Mouse (Mus musculus): ENCODE data around the gene Agl. TPM values are rescaled to one million over a fixed set of nuclear protein-coding genes. Genes with fewer than 3 reads are reported as not detected.

Gene Agl
- polyA plus RNA-seq, 1 experiment from 2014 or later = 7.7 TPM

DNA sequence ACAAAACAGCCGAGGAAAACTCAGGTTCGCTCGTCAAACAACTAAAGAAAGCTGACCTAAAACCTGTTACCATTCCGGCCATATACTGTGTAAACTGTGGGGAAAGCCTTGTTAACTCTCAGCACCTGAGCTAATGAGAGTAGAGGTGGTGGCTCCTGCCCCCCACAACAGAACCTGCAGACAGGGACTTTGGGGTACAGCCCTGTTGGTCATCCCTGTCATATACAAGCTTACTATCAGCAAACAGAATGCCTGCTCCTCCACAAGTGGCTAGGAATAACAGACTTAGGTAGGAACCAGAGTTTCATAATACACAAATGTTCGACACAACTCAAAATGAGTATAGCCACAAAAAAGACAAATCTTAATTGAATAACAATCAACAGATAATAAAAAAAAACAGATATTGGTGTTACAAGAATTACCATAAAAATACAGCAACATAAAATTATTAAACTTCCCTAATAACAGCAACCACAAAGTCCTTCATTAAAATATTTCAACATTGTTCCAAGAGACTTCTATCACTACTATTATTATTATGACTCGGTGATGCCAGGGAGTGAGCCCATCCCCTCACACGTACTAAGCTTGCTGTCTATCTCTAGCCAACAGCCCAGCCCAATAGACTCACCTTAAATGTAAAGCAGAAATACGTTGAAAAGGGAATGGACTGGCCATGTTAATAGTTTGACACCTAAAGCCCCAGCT is 112.9 kb downstream of the Agl start:
- DNase-seq (ENCODE audit: low spot score) = no peak

DNA sequence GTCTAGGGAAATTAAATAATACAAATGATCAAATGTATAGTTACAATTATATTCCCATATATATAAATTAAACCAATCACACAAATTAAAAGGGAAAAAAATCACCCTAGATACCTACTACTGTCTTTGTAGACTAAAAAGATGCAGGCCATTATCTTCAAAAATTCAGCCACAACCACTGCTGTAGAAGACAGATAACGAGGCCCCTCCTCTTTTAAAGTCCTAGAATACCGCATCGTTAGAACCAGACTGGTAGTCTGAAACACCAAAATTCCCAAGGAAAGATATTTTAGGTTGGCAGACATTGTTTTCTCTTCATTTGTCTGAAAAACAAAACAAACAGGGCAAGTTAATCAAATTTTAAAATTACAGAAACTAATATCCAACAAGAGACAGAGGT is 113.7 kb downstream of the Agl start:
- DNase-seq (ENCODE audit: low spot score) = no peak

Other genes with a start within 250 kb of the Agl start
- 0.36 and 0.81 TPM in 2 replicates for gene Lrrc39, start 245.2 kb downstream of the Agl start, polyA plus RNA-seq (2015; fragmentation: Nextera tagmentation; extraction: Ambion mirVana)
- 21.7 and 23.7 TPM in 2 replicates for gene Sass6, start 213.2 kb downstream of the Agl start, polyA plus RNA-seq (2015; fragmentation: Nextera tagmentation; extraction: Ambion mirVana)
- gene Trmt13, start 193.6 kb downstream of the Agl start, polyA plus RNA-seq (2015; fragmentation: Nextera tagmentation; extraction: Ambion mirVana) = 25.0 and 30.6 TPM in 2 replicates
- gene Mfsd14a, start 145.5 kb downstream of the Agl start, polyA plus RNA-seq (2015; fragmentation: Nextera tagmentation; extraction: Ambion mirVana) = 68.6 and 69.9 TPM in 2 replicates
- not detected in 2 replicates for gene Gm43191, start 126.9 kb downstream of the Agl start, polyA plus RNA-seq (2015; fragmentation: Nextera tagmentation; extraction: Ambion mirVana)
- gene Slc35a3, start 95.3 kb downstream of the Agl start, polyA plus RNA-seq (2015; fragmentation: Nextera tagmentation; extraction: Ambion mirVana) = 8.9 and 9.1 TPM in 2 replicates
- gene Frrs1, start 51.3 kb upstream of the Agl start, polyA plus RNA-seq (2015; fragmentation: Nextera tagmentation; extraction: Ambion mirVana) = 10.9 and 14.9 TPM in 2 replicates
- not detected in 2 replicates for gene 4930455H04Rik, start 160.1 kb upstream of the Agl start, polyA plus RNA-seq (2015; fragmentation: Nextera tagmentation; extraction: Ambion mirVana)
- 2.4 and 2.5 TPM in 2 replicates for gene Palmd, start 160.8 kb upstream of the Agl start, polyA plus RNA-seq (2015; fragmentation: Nextera tagmentation; extraction: Ambion mirVana)